Mouse (Mus musculus): ENCODE results near the gene Cyp2w1.

The Cyp2w1 gene

GRCm38 (mm10) chr5:139352317-139352716, at the start of gene Cyp2w1:
Cyp2w1 (plus strand) TSS chr5:139352617.
- DNase-seq, result no peak

- DNase-seq, result no peak
Observed at GRCm38 (mm10) chr5:139303646-139304061, 48.8 kb upstream of the Cyp2w1 start.

- no peak for DNase-seq
Observed at GRCm38 (mm10) chr5:139309946-139310345, 42.5 kb upstream of the Cyp2w1 start.

- no peak for DNase-seq
Observed at GRCm38 (mm10) chr5:139310477-139310876, 41.9 kb upstream of the Cyp2w1 start.

GRCm38 (mm10) chr5:139311822-139312221, 40.6 kb upstream of the Cyp2w1 start:
- no peak for DNase-seq

- peak; percentile 71 for DNase-seq
Observed at GRCm38 (mm10) chr5:139313536-139313935, 38.9 kb upstream of the Cyp2w1 start.

- DNase-seq, result peak; percentile 48
Observed at GRCm38 (mm10) chr5:139314941-139315642, 37.3 kb upstream of the Cyp2w1 start.

GRCm38 (mm10) chr5:139316982-139317675, 35.3 kb upstream of the Cyp2w1 start:
- DNase-seq, result peak; percentile 91

- DNase-seq, result no peak
Observed at GRCm38 (mm10) chr5:139317751-139318504, 34.5 kb upstream of the Cyp2w1 start.

- no peak for DNase-seq
Observed at GRCm38 (mm10) chr5:139320424-139320823, 32.0 kb upstream of the Cyp2w1 start.

GRCm38 (mm10) chr5:139321331-139321730, 31.1 kb upstream of the Cyp2w1 start:
- no peak for DNase-seq

- peak; percentile 74 for DNase-seq
Observed at GRCm38 (mm10) chr5:139323260-139323924, 29.0 kb upstream of the Cyp2w1 start.

- DNase-seq, result peak; percentile 47
Observed at GRCm38 (mm10) chr5:139324045-139324491, 28.3 kb upstream of the Cyp2w1 start.

- DNase-seq, result peak; percentile 46
Observed at GRCm38 (mm10) chr5:139324691-139325394, 27.6 kb upstream of the Cyp2w1 start.

GRCm38 (mm10) chr5:139325395-139325966, 26.9 kb upstream of the Cyp2w1 start, which contains the start of gene Adap1:
Adap1 (minus strand) TSS chr5:139325622.
- peak; percentile 79 for DNase-seq

GRCm38 (mm10) chr5:139326111-139326696, 26.2 kb upstream of the Cyp2w1 start:
- no peak for DNase-seq

- no peak for DNase-seq
Observed at GRCm38 (mm10) chr5:139326986-139327633, 25.3 kb upstream of the Cyp2w1 start.

GRCm38 (mm10) chr5:139327634-139328020, 24.8 kb upstream of the Cyp2w1 start:
- no peak for DNase-seq

GRCm38 (mm10) chr5:139330766-139331165, 21.7 kb upstream of the Cyp2w1 start:
- no peak for DNase-seq

GRCm38 (mm10) chr5:139331742-139332141, 20.7 kb upstream of the Cyp2w1 start:
- DNase-seq, result peak; percentile 92
